Mouse (Mus musculus): ENCODE data around the gene Nkpd1.

Nkpd1 gene

GRCm38 (mm10) chr7:19547344-19547969 is 29.8 kb downstream of the Nkpd1 start:
- no peak for DNase-seq (ENCODE audit: low spot score)

- no peak for DNase-seq (ENCODE audit: low spot score)
Measured at GRCm38 (mm10) chr7:19549394-19549793, 31.8 kb downstream of the Nkpd1 start.

GRCm38 (mm10) chr7:19551634-19552033 is 34.0 kb downstream of the Nkpd1 start:
- DNase-seq (ENCODE audit: low spot score): no peak

- no peak for DNase-seq (ENCODE audit: low spot score)
Measured at GRCm38 (mm10) chr7:19552443-19552842, 34.8 kb downstream of the Nkpd1 start.

GRCm38 (mm10) chr7:19554168-19554567 is 36.5 kb downstream of the Nkpd1 start:
- DNase-seq (ENCODE audit: low spot score): peak; percentile 59

GRCm38 (mm10) chr7:19557086-19557485 is 39.4 kb downstream of the Nkpd1 start:
- DNase-seq (ENCODE audit: low spot score): no peak

GRCm38 (mm10) chr7:19557982-19558900 is 40.6 kb downstream of the Nkpd1 start:
- DNase-seq (ENCODE audit: low spot score): no peak

GRCm38 (mm10) chr7:19558965-19559364 is 41.3 kb downstream of the Nkpd1 start:
- no peak for DNase-seq (ENCODE audit: low spot score)

GRCm38 (mm10) chr7:19560491-19561260 is 43.0 kb downstream of the Nkpd1 start:
- DNase-seq (ENCODE audit: low spot score): no peak

- no peak for DNase-seq (ENCODE audit: low spot score)
Measured at GRCm38 (mm10) chr7:19561431-19561764, 43.8 kb downstream of the Nkpd1 start.

- peak; percentile 79 for DNase-seq (ENCODE audit: low spot score)
Measured at GRCm38 (mm10) chr7:19561765-19562642, 44.4 kb downstream of the Nkpd1 start.

- no peak for DNase-seq (ENCODE audit: low spot score)
Measured at GRCm38 (mm10) chr7:19562643-19563410, 45.2 kb downstream of the Nkpd1 start, which contains the start of gene Ppp1r37. TSS of gene Ppp1r37 (minus strand) at chr7:19563076.

- DNase-seq (ENCODE audit: low spot score): no peak
Measured at GRCm38 (mm10) chr7:19563884-19564283, 46.2 kb downstream of the Nkpd1 start.

GRCm38 (mm10) chr7:19564455-19564854 is 46.8 kb downstream of the Nkpd1 start:
- DNase-seq (ENCODE audit: low spot score): no peak

- no peak for DNase-seq (ENCODE audit: low spot score)
Measured at GRCm38 (mm10) chr7:19565803-19566202, 48.2 kb downstream of the Nkpd1 start.

GRCm38 (mm10) chr7:19567426-19567825 is 49.8 kb downstream of the Nkpd1 start:
- no peak for DNase-seq (ENCODE audit: low spot score)

GRCm38 (mm10) chr7:19569647-19570046 is 52.0 kb downstream of the Nkpd1 start:
- DNase-seq (ENCODE audit: low spot score): no peak

GRCm38 (mm10) chr7:19572926-19573775 is 55.5 kb downstream of the Nkpd1 start:
- DNase-seq (ENCODE audit: low spot score): peak; percentile 60

GRCm38 (mm10) chr7:19573776-19574140 is 56.1 kb downstream of the Nkpd1 start:
- no peak for DNase-seq (ENCODE audit: low spot score)
